Mouse (Mus musculus) left cerebral cortex, adult 2 months (tissue): ENCODE measurements at regions not wholly inside any gene's neighbourhood (a gene's known extent, or its start where the extent isn't known, plus 50 kb on each side); places are given as distances from the start of the nearest gene placed in this dataset.

Experiments used
- DNase-seq, 2 experiments: peaks; one replicate each; pipeline ENCODE4 v3.0.0; 2021 to 2022; ENCODE audit warnings: low spot score in 2 of 2, mixed read lengths in 1 of 2; ENCODE audit errors: extremely low spot score in 1 of 2
- H3K27ac ChIP-seq: fragments of 200-600 bp; 2 replicates; pipeline ENCODE4 v1.8.1; 2022
- H3K4me3 ChIP-seq: fragments of 200-600 bp; 2 replicates; pipeline ENCODE4 v1.8.1; 2022
- CTCF ChIP-seq: fragments of 200-600 bp; IDR thresholded peaks from 2 replicates; pipeline ENCODE4 v1.8.1; 2022; ENCODE audit warnings: antibody characterized with exemption, mild to moderate bottlenecking, moderate library complexity
- intact Hi-C: fragments of 180-260 bp; cut with DNase I; formaldehyde crosslinking; loops from one replicate; pipeline ENCODE4 v1.15.1; 2025

DNA sequence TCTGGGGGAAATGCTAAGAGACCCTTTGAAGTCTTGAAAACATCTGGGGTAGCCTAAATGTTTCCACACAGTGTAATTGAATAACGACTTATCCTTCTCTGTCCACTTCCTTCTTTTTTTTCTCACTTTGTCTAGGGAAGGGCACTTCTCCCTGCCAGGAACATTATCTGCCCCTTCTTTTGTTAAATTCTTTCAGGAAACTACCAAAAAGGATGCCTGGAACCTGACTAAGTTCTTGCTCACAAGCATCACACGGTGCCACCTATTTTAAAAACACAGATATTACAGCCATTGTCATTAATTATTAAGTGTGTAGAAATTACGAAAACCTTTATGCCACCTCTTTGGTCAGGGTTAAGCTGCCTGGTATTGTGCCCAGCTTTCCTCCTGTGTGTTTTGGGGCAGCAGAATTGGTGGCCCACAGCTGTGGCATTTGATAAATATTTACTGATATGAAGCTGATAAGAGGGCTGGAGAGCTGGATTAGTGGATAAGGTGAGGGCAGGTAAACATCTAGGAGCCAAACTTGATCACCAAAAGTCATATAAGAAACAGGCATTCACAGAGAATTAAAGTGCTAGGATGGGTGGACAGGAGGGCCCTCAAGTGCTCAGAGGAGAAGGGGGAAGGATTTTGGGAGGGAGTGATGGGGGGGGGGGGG is 855.6 kb upstream of the Adgrl2 start:
- no peak overlapping the region for H3K4me3 ChIP-seq
- H3K27ac ChIP-seq, result no peak overlapping the region
- DNase-seq, result no peak
- intact Hi-C loops, result no loop called here
- no peak for TF ChIP-seq CTCF

DNA sequence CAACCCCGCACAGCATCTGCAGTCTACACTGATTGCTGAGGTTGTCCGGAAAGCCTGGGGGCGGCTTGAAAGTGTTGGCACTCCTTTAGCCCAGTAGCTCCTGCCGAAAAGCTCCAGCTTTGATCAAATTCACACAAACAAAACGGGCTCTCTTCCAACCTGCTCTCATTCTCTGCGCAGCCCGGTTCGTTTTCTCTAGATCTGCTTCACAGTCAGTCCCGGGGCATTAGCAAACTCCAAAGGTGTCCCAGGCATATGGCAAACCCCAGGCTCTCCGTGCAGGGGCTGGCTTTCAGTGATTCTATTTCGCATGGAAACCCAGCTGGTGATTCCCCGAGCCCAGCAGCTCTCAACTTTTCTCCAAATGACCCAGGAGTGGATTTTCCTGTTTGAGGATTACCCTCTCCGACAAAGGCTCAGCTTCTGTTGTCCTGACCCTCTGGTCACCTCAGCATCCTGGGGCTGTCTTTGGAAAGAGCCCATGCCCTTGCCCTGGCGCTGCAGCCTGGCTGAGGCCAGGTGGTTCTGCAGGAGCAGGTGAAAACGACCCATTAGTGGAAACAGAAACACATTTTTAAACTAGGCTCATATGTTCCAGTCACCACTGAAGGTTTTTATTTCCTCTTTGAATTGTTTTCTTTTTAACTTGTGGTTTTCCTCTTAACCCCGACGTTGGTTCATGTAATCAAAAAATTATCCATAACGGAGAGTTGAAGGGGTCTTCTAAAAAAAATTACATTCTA is 854.9 kb upstream of the Adgrl2 start:
- peak; percentile 15 to 22 for DNase-seq
- no peak for TF ChIP-seq CTCF
- H3K27ac ChIP-seq, result no peak overlapping the region
- intact Hi-C loops, result no loop called here
- H3K4me3 ChIP-seq, result peak overlapping the region; percentile 11

DNA sequence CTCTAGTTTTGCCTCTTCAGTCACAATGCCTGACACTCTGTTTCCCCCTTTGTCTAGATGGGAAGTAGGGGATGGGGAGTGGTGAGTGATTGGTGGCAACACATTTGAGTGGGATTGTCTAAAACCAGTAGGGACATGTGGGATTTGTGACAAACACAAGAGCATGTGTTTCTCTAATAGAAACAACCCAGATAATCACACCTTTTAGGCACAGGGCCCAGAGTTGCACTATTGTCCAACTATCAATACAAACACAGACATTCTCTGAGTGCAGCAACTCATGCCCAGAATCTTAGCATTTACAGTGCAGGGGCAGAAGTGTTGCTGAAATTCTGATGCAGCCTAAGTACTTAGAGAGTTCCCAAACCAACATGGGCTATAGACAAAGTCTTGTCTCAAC is 847.6 kb upstream of the Adgrl2 start:
- Histone ChIP-seq H3K27ac (no peak overlapping the region), H3K4me3 (no peak overlapping the region)
- TF ChIP-seq CTCF, result no peak
- no peak for DNase-seq
- intact Hi-C loops, result no loop called here

DNA sequence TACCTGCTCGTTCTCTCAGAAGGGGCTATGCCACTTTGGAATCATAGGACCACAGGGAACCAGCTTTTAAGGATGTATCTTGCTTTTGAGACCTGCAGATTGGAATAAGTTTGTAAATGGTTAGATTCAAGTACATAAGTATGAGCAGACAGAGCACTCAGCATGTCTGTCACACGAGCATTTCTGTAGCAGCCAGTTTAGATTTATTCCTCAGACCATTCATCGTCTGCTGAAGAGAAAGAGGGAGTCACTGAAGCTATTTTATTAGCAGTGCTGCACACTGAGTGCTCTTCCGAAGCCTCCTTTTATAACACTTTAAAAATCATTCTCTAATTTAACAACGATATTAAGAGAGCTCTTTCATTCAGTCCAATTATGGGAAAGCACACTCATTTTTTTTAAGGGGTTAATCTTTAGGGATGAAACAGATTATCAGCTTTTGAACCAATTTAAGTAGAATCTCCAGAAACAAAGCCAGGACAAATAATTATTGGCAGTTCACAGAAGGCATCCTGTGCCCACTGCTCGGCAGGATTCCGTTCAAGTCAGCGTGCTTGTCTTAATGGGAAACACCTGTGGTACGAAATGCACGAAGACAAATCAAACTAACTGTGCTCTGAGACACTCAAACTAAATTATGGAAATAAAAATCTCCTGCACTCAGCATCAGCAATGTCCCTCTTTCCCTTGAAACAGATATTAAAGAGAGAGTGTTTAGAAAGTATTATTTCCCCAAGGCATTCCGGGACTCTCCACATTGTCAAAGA is 846.3 kb upstream of the Adgrl2 start:
- Histone ChIP-seq H3K4me3 (no peak overlapping the region), H3K27ac (no peak overlapping the region)
- intact Hi-C loops, result no loop called here
- TF ChIP-seq CTCF, result no peak
- DNase-seq, result no peak

DNA sequence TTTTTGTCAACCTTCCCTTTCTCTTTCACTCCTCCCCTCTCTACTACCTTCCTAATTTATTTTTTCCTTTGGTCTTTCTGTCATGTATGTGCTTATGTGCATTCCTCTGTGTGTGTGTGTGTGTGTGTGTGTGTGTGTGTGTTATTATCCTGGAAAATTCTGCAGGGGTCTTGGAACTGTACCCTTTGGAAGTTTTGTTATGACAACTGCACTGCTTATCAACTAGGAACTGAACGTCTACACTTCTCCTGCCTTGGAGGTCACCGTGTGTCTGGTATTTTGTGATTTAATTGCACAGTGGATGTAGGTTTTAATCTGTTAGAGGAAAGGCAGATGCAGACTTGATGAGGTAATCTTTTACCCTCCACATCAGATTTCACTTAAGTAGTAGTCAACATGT is 836.8 kb upstream of the Adgrl2 start:
- intact Hi-C loops, result no loop called here
- Histone ChIP-seq H3K4me3 (no peak overlapping the region), H3K27ac (no peak overlapping the region)
- TF ChIP-seq CTCF, result no peak
- DNase-seq, result no peak

DNA sequence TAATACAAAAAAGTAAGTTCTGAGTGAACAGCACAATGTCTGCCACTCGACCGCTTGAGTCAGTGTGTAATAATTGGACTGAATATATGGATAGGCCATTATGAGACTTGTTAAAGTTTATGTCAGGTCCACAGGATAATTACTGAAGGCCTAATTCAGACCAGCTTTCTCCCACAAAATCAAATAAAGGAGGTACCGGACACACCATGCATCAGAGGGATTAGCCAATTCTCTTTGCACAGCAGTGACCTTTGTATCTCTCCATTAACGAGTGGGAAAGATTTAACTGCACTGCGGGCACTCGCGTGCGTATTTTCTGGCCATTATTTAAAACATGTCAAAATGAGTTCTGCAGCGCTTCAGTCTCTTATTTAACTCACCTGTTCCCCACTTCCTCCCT is 836.4 kb upstream of the Adgrl2 start:
- no peak for DNase-seq
- intact Hi-C loops, result no loop called here
- no peak for TF ChIP-seq CTCF
- Histone ChIP-seq H3K4me3 (no peak overlapping the region), H3K27ac (no peak overlapping the region)

DNA sequence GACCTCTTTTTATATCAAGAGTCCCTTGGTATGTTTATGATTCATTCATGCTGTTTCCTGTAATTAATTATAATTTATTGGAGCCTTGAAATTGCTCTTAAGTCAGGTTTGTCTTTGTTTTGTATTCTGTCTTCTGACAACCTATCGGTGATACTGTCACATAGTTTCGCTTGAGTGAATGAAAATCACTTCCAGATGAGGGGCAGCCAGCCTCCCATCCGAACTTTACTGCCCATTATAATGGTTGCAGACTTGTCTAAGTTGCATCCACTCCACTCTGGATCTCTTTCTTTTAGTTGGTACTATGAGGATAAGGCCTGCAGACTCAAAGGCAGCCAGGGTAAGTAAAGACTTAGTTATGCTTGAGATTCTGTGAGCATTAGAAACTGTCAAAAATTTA is 830.3 kb upstream of the Adgrl2 start:
- no peak for DNase-seq
- H3K4me3 ChIP-seq, result no peak overlapping the region
- intact Hi-C loops, result no loop called here

DNA sequence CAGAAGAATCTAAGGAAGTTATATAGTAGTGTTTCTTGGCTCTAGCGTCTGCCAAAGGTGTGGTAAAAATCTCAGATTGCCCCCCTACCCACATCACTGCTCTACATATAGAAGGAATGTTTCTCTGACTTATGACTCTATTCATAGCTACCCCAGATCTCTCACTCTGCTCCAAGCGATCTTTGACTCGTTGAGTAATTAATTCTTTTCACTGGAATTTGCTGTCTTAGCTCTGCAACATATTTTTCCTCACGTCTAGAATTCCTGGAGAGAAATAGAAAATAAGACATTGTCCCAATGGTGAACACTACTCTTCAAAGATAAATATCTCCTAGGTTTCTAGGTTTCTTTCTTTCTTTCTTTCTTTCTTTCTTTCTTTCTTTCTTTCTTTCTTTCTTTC is 829.5 kb upstream of the Adgrl2 start:
- intact Hi-C loops, result no loop called here
- Histone ChIP-seq H3K4me3 (no peak overlapping the region), H3K27ac (no peak overlapping the region)
- TF ChIP-seq CTCF, result no peak
- DNase-seq, result no peak

More for the DNA sequence above, 830.3 kb upstream of the Adgrl2 start:
- TF ChIP-seq CTCF, result no peak
- H3K27ac ChIP-seq, result no peak overlapping the region

DNA sequence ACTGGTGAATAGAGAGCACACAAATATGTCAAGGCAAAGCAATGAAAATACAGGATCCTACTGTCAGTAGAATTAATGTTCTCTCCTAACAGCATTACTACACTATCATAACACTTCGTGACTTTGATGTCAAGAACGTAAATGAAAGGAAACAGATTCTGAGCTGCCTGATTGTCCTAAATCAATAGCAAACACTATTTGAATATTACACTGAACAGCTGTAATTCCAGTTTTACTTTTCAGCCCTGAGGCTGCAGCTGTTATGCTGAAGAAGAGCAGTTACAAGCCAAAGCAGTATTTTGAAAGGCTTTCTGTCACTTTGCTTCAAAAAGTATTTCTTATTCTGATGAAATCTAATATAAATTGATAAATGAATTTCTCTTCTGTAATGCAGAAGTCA is 828.7 kb upstream of the Adgrl2 start:
- no peak for DNase-seq
- no peak for TF ChIP-seq CTCF
- intact Hi-C loops, result no loop called here
- Histone ChIP-seq H3K4me3 (no peak overlapping the region), H3K27ac (no peak overlapping the region)

DNA sequence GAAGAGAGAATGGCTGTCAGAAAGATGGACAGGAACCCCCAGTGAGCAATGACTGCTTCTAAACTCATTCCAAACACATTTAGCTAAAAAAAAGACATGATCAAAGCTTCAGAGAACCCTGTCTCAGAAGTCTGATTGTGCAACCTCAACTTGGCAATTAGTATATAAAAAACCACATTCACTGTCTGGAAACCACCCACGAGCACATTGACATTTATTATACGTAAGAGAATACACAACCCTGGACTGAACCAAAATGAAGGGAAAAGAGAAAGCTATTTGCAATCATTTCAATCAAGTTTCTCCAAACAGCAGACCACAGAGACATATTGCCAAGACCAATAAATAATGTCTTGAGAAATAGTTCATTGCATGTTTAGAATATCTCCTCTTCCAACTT is 820.7 kb upstream of the Adgrl2 start:
- Histone ChIP-seq H3K4me3 (no peak overlapping the region), H3K27ac (no peak overlapping the region)
- DNase-seq, result no peak
- intact Hi-C loops, result no loop called here
- TF ChIP-seq CTCF, result no peak

DNA sequence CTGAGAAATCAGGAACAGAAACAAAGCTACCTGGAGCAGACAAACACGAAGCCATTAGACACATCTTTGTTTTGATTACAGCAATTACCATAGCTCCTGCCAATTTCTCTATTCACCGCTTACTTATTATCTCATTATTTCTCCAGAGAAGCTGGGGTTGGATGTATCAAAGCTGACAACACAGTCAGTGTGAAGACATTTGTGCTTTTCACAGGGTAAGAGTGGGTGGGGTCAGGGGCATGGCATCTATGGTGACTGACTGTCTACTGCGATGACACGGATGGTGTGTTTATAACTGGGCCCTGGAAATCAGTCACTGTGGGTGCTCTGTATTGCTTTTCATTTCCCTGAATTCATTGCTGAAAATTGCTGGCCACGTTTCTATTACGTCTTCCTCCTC is 815.0 kb upstream of the Adgrl2 start:
- TF ChIP-seq CTCF, result no peak
- intact Hi-C loops, result no loop called here
- DNase-seq, result no peak
- no peak overlapping the region for H3K4me3 ChIP-seq
- H3K27ac ChIP-seq, result no peak overlapping the region

DNA sequence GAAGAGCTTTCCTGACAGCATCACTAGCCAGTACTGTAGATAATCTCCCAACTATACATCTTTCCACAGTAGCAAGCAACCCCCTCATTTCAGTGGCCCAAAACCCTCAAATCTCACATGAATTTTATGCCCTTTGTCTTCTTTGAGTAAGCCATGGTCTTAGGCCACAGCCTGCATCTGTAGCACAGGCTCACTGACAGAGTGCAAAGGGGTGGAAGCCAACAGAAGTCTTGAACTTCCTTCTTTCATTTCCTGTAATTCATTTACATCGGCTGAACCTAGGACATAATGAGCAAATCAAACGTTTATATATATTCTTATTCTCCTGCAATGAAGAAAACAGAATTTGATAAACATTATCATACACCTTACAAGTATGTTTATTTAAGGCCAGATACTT is 805.8 kb upstream of the Adgrl2 start:
- intact Hi-C loops, result no loop called here
- TF ChIP-seq CTCF, result no peak
- Histone ChIP-seq H3K27ac (no peak overlapping the region), H3K4me3 (no peak overlapping the region)
- DNase-seq, result no peak
